Mouse (Mus musculus): ENCODE measurements around the gene Serpina1b.
"Not testable (repeated sequence)": the region's sequence is repeated elsewhere in the genome, so short reads cannot be mapped to it uniquely, and the experiment has no call there.

Serpina1b gene

DNA sequence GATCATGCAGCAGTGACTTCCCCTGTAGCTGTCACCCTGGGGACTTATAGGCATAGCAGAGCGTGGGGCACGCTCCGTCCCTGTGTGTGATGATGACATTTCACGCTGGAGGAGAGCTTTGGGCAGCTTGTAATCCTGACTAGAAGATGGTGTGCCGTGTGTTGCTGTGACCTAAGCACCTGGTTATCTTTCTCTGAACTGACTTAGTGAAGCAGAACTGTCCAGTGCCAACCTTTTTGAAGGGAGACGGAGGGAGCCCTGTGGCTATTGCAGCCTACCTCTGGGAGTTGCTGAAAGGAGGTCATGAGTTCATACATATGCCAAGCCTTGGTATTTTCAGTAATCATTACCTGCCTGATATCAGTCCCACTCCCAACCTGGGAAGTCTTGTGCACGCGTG lies 134.7 kb downstream of the Serpina1b start, which contains the start of gene Serpina1f:
Gene Serpina1f (minus strand): TSS at position 101 of the 400 bp plus-strand sequence.
- DNase-seq, result no peak

DNA sequence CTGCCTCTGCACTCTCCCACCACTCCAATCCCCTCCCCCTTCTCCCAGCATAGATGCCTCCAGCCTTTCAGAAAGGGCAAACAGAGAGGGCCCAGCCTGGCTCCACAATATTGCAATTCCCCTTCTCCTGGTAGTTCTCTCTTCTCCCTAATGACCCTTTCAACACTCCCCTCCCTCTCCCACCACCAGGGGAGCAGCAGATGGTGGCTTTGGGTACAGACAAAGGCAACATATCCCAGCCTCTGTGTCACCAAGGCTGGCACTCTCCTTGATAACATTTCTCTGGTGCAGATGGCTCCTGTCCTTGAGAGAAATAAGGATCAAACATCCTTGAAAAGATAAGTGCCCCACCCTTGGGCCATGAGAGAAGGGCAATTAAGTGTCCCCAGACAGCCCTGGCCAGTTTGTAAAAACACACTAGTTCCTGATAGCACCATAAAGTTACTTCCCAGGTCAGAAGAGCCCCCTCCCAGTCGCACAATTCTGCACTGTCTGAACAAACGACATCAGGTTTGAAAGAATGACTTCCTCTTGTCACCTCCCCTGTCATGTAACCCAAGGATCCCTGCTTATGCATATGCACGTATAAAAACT lies 141.9 kb downstream of the Serpina1b start:
- no peak for DNase-seq

DNA sequence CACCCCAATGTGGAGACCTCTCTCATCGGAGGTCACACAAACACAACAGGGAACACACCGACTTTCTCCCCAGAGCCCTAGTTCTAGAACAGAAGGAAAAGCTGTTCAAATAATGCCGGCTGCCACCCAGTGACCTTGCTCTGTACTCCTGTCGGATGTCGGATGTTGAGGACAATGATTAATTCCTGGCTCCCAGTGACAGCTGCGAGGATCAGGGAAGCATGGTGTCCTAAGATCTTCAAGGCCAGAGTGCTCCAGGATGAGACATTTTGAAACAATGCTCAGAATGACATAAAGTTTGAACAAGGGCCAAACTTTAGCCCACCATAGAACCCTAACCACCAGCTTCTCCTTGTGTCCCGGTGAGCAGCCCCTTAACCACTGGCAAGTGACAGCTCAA lies 143.2 kb downstream of the Serpina1b start:
- DNase-seq, result no peak

DNA sequence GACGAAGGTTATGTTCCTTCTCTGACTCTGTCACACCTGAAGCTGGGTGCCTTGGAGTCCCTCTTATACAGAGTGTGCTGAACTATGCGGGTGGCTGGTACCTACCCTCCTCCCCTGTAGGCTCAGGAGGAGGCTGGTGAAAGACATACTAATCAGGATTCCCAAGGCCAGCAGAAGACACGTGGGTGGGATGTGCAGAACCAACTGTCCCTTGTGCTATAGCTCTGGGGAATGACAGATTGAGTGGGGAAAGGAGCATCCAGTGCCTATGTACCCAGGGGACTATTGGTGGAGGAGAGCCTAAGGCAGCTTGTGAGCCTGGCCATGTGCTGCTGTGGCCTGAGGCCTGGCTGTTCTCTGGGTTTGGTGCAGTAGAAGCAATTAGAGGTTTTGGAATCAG lies 144.1 kb downstream of the Serpina1b start:
- DNase-seq, result no peak

DNA sequence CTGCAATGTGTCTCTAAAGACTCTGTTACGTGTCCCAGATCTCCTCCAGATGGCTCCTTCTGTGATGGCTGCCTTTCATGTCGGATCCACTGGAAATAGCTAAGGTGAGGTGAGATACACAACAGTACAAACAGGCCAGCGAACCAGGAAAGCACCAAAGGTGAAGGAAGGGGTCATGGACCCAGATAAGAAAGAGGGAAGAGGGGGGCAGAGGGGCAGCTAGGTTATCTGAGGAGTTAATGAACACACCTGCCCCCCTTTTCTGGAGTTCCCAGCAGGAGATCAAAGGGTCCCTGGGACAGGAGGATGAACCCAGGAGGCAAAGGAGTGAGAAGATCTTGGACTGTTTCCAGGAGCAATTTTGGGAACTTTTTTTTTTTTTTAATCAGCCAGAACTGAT lies 144.8 kb downstream of the Serpina1b start:
- DNase-seq, result no peak

DNA sequence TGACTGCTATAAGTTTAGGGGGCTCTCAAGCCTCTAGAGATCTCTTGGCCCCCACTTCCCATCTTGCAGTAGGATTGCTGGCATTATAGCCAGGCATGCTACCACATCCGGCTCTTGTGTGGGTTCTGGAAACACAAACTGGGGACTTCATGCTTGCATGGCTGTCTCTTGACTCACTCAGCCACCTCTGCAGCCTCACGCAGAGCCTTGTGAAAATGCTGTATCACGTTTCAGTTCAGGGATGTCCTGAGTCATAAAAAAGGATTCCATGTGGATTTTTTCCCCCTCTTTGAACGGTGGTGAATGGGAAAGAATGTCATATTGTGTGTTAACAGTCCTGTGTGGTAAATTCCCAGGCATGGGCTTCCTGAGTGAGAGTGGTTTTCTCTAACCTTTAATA lies 146.4 kb downstream of the Serpina1b start:
- no peak for DNase-seq

DNA sequence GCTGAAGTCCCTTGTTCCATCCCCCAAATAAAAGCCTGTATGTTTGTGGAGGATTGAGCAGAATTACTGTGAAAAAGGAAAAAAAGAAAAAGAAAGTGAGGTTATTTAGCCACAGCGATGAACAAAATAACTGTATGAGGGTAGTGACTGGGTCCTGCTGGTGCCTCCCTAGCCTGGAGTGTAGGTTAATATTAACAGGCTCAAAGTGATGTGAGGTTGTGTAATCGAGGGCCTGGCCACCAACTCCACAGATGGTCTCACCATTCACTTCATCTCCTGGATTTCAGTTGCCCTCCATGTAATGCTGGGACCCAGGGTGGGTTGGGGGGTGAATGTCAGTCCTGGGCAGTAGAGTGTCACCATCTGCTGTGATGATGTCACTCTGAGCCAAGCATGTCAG lies 148.4 kb downstream of the Serpina1b start:
- DNase-seq, result no peak

DNA sequence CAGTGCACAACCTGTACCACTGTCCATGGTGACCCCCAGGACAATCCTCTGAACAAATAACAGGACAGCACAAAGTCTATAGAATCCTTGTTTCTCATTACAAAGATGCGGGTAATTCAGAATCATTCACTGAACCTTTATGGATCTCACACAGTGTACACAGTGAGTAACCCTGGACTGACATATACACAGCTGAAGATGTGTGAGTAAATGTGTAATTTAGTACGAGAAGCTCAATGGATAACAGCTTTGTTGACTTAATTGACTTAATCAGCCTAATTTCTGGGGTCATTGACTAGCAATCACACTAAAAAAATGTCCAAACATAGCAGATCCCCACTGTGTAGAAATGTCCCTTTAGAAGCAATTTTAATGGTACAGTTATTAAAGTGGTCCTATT lies 149.0 kb downstream of the Serpina1b start:
- DNase-seq, result no peak

DNA sequence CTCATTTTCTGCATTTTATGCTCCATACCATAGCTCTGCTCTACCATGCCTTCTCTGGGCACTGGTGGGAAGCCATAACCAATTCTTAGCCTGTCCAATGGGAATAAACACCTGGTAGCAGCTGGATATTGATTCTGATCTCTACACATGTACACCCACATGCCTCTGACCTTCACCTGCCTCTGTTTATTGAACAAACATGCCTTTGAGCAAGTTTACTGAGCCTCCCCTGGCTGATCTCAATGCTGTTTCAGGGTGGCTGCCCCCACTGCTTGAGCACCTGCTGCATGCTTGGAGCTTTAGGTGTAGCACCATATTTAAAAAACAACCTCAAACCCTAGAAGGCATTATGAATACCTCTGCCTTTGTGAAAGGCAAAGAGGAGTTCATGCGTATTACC lies 150.3 kb downstream of the Serpina1b start:
- not testable (repeated sequence) for DNase-seq
